Mouse (Mus musculus) c-Kit-positive CD71-positive TER-119-negative erythroid progenitor cells, embryonic 14.5 days (primary cell): Measurements from ENCODE around the gene Cdhr2.

Experiments used
- DNase-seq: peaks from one replicate; pipeline ENCODE4 v3.0.0-alpha.2; 2013; ENCODE audit warnings: low read depth

Gene Cdhr2

DNA sequence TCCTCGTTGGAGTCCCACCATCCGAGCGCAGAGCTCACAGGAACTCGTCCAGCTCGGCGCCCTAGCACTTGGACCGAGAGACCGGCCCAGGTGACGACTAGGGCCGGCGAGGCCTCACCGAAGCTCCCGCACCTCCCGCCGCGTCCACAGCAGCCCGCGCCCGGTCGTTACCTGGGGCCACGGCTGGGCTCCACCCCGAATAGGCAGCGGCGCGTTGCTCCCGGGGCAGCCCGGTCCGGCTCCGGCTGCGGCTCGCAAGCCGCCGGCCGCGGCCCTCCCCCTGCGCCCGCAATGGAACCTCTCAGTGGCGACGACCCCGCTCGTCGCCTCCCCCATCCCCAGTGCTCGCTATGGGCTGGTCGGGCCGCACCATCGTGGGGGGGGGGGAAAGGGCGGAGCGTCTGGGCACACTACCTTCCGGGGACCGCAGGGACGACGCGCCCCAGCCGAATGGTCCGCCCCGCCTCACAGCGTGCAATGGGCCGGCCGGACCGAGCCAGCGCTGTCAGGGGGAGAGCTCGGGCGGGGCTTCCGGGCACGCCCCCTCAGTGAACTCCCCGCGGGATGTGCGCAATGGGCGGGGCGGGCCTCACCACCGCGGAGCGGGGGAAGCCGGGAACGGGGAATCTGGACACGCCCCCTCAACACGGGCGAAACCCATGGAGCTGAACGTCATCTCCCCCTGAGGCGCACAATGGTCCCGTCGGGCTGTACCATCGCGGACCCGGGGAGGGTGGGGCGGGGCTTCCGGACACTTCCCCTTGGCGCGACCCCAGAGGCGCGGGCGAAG lies 7.5 kb upstream of the Cdhr2 start, which contains the start of gene Rnf44:
Gene Rnf44 (minus strand): TSS at position 350 of the 790 bp plus-strand sequence.
- peak; percentile 97 for DNase-seq

- DNase-seq = peak; percentile 68
These were observed 6.8 kb upstream of the Cdhr2 start for GRCm38 (mm10) chr13:54694348-54695060.

GRCm38 (mm10) chr13:54695479-54696230 lies 5.6 kb upstream of the Cdhr2 start:
- DNase-seq = no peak

GRCm38 (mm10) chr13:54702507-54702906 lies 1.2 kb downstream of the Cdhr2 start:
- no peak for DNase-seq

DNA sequence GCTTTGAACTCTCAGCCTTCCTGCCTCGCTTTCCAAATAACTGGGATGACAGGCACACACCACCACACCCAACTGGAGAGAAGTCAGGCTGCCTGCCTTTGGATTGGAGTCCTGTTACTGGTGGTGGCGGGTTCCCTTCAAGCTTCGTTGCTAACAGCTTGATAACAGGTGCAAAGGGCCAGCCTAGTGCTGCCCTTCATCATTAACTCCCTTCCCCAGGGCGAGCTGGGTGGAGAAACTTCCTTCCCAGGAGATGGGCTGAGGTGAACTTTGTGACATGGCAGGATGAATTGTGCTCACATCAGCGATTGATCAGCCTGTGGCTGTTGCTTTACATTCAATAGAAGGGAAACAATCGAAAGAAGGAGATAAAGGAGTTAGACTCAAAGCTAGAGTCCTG lies 3.6 kb downstream of the Cdhr2 start:
- no peak for DNase-seq

DNA sequence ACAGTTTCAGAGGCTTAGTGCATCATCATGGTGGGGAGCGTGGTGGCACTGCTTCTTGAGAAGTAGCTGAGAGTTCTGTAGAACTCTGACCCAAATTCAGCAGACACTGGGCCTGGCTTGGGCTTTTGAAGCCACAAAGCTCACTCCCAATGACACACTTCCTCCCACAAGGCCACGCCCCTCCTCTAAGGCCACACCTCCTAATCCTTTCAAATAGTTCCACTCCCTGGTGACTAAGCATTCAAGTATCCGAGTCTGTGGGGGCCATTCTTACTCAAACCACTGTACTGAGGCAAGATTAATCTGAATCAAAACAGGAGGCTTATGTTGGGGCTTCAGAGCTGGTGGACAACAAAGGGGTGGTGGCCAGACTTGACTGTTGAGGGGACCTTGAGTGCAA lies 9.6 kb downstream of the Cdhr2 start:
- DNase-seq = no peak

GRCm38 (mm10) chr13:54714393-54714792 lies 13.1 kb downstream of the Cdhr2 start:
- no peak for DNase-seq

DNA sequence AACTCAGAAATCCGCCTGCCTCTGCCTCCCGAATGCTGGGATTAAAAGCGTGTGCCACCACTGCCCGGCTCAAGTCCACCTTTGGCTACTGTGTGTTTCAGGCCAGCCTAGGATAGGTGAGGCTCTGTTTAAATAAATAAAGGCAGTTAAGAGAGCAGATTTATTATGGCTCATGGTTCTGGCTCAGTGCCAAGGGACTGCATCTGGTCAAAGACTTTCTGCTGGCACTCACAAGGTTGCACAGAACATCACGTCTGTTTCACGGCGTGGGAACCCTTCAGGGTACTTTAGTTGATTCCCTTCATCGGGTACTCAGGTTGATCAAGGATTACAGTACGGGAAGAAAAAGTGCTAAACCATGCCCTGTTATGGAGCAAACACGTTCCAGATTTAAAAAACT lies 13.7 kb downstream of the Cdhr2 start:
- DNase-seq = no peak

GRCm38 (mm10) chr13:54716916-54717315 lies 15.7 kb downstream of the Cdhr2 start:
- peak; percentile 19 for DNase-seq

- DNase-seq = no peak
These were observed 21.9 kb downstream of the Cdhr2 start for GRCm38 (mm10) chr13:54723143-54723542.

GRCm38 (mm10) chr13:54726131-54726530 lies 24.9 kb downstream of the Cdhr2 start:
- no peak for DNase-seq

DNA sequence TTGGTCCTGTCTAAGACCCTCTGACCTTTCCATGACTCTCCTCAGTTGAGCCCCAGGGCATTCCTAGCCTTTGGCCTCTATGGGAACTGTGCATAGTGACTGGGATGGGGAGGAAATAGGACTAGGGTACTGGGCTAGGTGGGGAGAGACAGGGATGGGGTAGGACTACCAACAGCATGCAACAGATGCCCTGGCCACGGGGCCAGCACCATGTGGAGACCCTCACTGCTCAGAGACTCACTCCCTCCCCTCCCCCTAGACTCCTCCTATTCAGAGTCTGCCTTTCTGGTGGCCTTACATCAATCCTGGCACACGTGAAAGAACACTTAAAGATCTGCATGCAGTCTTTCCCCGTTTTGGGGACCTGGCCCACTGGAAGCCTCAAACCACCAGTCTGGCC lies 35.7 kb downstream of the Cdhr2 start:
- DNase-seq = no peak

- DNase-seq = no peak
These were observed 36.4 kb downstream of the Cdhr2 start for GRCm38 (mm10) chr13:54737488-54738212.

DNA sequence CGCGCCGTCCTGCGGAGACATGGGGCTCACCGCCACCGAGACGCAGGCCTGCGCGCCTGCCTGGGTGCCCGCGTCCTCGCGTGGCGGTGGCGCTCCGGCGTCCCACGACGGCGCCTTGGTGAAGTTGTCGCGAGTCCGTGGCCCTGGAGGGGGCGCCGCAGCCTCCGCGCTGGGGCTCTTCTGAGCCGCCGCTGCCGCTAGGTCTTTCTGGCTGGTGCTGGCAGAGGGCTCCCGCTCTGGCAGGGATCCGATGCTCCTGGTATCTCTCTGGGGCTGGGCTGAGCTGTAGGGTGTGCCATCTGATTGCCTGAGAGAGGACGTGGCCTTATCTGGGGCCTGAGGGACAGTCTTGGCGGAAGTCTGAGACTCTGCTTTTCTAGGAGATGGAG lies 36.9 kb downstream of the Cdhr2 start:
- DNase-seq = no peak

GRCm38 (mm10) chr13:54746110-54746509 lies 44.8 kb downstream of the Cdhr2 start:
- no peak for DNase-seq

DNA sequence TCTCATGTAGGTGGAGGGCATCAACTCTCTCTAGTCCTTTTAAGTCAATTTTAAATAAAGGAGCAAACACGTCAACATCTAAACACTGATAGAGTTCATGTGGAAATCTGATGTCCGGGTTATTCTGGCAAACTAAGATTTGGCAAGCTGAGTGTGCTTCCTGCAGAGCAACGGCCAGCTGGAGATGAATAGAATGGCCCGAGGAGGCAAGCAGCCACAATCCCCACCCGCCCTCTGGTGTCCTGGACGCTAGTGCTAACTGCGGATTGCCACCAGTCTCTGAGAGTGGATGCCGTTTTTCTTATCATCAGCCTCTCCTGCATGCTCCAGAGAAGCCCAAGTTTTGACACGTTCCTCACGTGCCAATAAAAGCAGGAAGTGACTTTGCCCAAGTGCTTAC lies 45.6 kb downstream of the Cdhr2 start:
- DNase-seq = no peak

GRCm38 (mm10) chr13:54748190-54748589 lies 46.9 kb downstream of the Cdhr2 start:
- no peak for DNase-seq

GRCm38 (mm10) chr13:54748721-54749060 lies 47.4 kb downstream of the Cdhr2 start:
- no peak for DNase-seq

DNA sequence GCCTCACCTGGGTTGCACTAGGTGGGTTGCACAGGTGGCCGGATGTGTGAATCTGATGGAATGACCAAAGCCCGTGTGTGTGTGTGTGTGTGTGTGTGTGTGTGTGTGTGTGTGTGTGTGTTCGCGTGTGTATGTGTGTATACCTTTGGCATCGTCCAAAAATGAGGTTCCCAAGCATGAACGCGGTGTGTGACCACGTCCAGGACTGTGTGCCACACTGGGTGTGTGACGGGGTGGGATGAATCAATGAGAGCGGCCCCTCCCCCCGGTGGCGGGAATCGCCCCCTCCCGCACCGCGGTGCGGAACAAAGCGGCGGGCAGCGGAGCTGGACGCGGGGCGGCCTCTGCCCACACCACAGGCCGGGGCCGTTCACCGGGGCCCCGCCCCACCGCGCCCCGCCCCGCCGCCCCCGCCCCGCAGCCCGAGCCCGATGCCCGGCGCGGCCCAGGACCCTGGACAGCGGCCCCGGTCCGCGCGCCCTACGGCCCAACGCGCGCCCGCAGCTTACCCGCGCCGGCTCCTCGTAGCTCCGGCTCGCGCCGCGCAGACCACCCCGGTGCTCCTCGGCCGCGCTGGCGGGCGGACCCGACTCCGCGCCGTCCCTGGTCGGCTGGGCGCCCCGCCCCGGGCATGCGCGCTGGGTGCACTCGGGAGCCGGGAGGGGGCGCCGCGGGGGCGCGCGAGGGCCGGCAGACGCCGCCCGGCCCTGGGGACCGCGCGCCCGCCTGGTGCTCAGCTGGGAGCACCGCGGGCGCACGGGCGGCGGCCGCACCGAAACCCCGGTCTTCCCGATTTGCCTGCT lies 48.0 kb downstream of the Cdhr2 start:
- no peak for DNase-seq

DNA sequence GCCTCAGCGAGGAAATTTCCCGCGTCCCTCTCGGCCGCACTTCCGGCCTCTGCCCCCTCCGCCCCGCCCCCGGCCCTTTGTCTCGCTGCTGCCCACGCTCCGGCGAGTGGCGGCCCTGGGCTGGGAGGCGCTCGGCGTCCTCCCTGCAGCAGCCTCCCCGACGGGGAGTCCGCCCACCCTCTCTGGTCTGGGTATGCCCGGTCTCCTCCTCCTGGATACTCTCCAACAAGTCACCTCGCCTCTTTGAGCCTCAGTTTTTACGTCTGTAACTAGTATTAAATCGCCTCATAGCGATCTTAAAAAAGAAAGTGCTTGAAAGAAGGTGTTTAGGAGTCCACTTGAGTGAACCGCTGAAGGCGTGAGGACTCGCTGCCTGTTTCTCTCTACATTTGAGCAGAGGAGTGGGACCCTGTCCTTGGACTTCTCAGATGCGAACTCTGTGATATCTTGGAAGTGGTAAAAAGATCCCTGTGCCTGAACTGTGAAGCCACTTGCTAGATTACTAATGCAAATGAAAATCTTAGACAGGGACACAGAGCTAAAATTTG lies 48.7 kb downstream of the Cdhr2 start, which contains the start of gene Gprin1:
Gene Gprin1 (minus strand): TSS at position 11 of the 548 bp plus-strand sequence.
- DNase-seq = no peak

- peak; percentile 24 for DNase-seq
These were observed 49.4 kb downstream of the Cdhr2 start for GRCm38 (mm10) chr13:54750699-54751098.
